Mouse (Mus musculus) C2C12 (cell line): Measurements from ENCODE around the gene Wdr45b.

Experiments
- CEBPB ChIP-seq: IDR thresholded peaks from one replicate; pipeline ENCODE4 v1.6.1; 2011; ENCODE audit warnings: low read depth, mild to moderate bottlenecking, control low read depth, moderate library complexity
- CTCF ChIP-seq: IDR thresholded peaks from one replicate; pipeline ENCODE4 v1.5.1; 2011; ENCODE audit not compliant: control insufficient read depth, insufficient read depth, insufficient read length
- FOSL1 ChIP-seq: IDR thresholded peaks from one replicate; pipeline ENCODE4 v1.8.0; 2011; ENCODE audit warnings: mild to moderate bottlenecking, low read length; ENCODE audit not compliant: poor library complexity, insufficient read depth, severe bottlenecking
- MAX ChIP-seq: IDR thresholded peaks from one replicate; pipeline ENCODE4 v1.6.1; 2011; ENCODE audit warnings: mild to moderate bottlenecking, control low read depth
- MYOD1 ChIP-seq: IDR thresholded peaks from one replicate; pipeline ENCODE4 v1.6.1; 2011; ENCODE audit warnings: low read depth; ENCODE audit not compliant: control insufficient read depth, insufficient read length
- MYOG ChIP-seq: IDR thresholded peaks from one replicate; pipeline ENCODE4 v1.6.1; 2011; ENCODE audit not compliant: control insufficient read depth, insufficient read length; ENCODE audit errors: extremely low read depth
- USF1 ChIP-seq: IDR thresholded peaks from one replicate; pipeline ENCODE4 v1.6.1; 2011; ENCODE audit warnings: low read depth, mild to moderate bottlenecking, control low read depth, moderate library complexity

DNA sequence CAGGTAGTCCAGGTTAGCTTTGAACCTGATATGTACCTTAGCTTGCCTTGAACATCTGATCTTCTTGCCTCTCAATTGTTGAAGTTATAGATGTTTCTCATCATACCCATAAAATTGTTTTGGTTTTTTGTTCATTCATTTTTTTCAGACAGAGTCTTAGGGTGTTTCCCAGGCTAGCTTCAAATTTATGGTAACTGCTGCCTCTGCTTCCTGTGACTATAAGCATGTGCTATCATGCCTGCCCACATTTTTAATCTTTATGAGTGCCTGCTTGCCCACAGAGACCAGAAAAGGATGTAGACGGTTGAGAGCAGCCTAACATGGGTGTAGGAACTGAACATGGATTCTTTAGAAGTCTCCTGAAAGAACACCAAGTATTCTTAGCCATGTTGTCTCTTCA is 14.5 kb upstream of the Wdr45b start:
- TF ChIP-seq MAX (no peak), USF1 (no peak), CTCF (no peak), CEBPB (no peak), MYOG (no peak), FOSL1 (no peak), MYOD1 (no peak)
